Mouse (Mus musculus) kidney, postnatal 0 days (tissue): ENCODE measurements at regions not wholly inside any gene's neighbourhood (a gene's known extent, or its start where the extent isn't known, plus 50 kb on each side); places are given as distances from the start of the nearest gene placed in this dataset.

Experiments
- ATAC-seq: fragments of 200-750 bp; cut with Nextera tagmentation; replicated peaks from 2 replicates; pipeline ENCODE4 v1.8.0; 2017; ENCODE audit warnings: low read depth, moderate number of reproducible peaks, moderate TSS enrichment, moderate library complexity; ENCODE audit not compliant: low FRiP score
- DNase-seq: peaks from one replicate; pipeline ENCODE4 v3.0.0-alpha.2; 2016; ENCODE audit warnings: low spot score
- H3K27ac ChIP-seq: fragments of 300-500 bp; sonication (generic); 2 replicates; pipeline ENCODE4 v1.5.1; 2014; ENCODE audit warnings: mild to moderate bottlenecking
- H3K27me3 ChIP-seq: fragments of 300-500 bp; sonication (generic); 2 replicates; pipeline ENCODE4 v1.6.1; 2014; ENCODE audit warnings: low read length, mixed read lengths; ENCODE audit not compliant: insufficient read depth
- H3K36me3 ChIP-seq: fragments of 300-500 bp; sonication (generic); 2 replicates; pipeline ENCODE4 v1.6.1; 2014; ENCODE audit warnings: low read length, mixed read lengths; ENCODE audit not compliant: insufficient read depth
- H3K4me1 ChIP-seq: fragments of 300-500 bp; sonication (generic); replicated peaks from 2 replicates; pipeline ENCODE4 v1.6.1; 2014; ENCODE audit warnings: antibody characterized with exemption, low read length, mixed read lengths; ENCODE audit not compliant: insufficient read depth
- H3K4me2 ChIP-seq: fragments of 300-500 bp; sonication (generic); 2 replicates; pipeline ENCODE4 v1.6.1; 2014; ENCODE audit warnings: mild to moderate bottlenecking, low read length, moderate library complexity, mixed read lengths
- H3K4me3 ChIP-seq: fragments of 300-500 bp; sonication (generic); replicated peaks from 2 replicates; pipeline ENCODE4 v1.5.1; 2014; ENCODE audit warnings: low read depth, low read length
- H3K9ac ChIP-seq: fragments of 300-500 bp; sonication (generic); 2 replicates; pipeline ENCODE4 v1.6.1; 2014; ENCODE audit warnings: low read depth, low read length
- H3K9me3 ChIP-seq: fragments of 300-500 bp; sonication (generic); replicated peaks from 2 replicates; pipeline ENCODE4 v1.6.1; 2016; ENCODE audit warnings: low read length, inconsistent platforms, mixed read lengths
- CTCF ChIP-seq: IDR thresholded peaks from 2 replicates; pipeline ENCODE4 v1.5.1; 2016; ENCODE audit warnings: antibody characterized with exemption, low read depth, mild to moderate bottlenecking, moderate library complexity
- WGBS: fragments of 180-500 bp; shearing (Covaris S2); extraction: QIAGEN DNeasy Blood & Tissue Kit; methylation state at CpG from one replicate; pipeline ENCODE4 v1.1.7; 2014; 5-methylcytosine and 5-hydroxymethylcytosine counted together

DNA sequence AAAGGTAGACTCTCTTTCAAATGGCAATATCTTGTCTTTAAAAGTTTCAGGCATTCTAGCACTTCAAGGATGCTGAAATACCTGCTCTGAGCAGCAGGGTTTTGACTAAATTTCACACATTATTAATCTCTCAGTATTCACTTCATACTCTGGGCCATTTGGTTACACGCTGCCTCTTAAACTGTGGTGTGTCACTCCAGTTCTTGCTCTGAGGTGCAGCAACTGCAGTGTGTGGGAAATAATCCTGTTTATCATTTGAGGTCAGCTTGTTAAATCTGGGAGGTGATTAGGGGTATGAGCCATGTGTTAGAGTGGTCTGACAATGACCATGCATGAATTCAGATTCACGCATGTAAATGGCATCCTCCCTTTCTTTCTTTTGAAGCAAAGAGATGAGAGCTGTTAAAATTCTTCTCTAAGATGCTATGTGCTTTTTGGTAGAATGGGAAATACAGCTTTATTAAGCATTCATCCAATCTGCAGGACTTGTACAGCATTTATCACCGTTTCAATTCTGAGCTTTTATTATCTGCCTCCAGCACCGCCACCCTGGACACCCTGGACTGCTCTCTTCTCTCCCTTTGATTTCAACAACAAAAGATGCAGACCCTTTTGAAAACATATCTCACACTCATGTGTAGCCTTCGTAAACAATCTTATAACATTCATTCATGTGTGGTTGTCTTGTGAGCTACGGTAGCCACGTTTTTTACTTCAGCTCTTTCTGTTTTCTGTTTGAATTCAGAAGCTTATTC is 362.4 kb upstream of the Gm38303 start:
- DNase-seq (no peak), ATAC-seq (no peak)
- H3K9me3 ChIP-seq: no peaks in the 10 kb centered on the region
- H3K27ac ChIP-seq: no peak overlapping the region
- no peak overlapping the region for H3K9ac ChIP-seq
- 80% methylated on average over 7 of the region's 7 CpGs for WGBS
- H3K4me3 ChIP-seq: no peak overlapping the region
- H3K27me3 ChIP-seq: no peaks in the 10 kb centered on the region
- no peak for TF ChIP-seq CTCF
- H3K4me1 ChIP-seq: no peaks in the 10 kb centered on the region
- no peak overlapping the region for H3K4me2 ChIP-seq
- no peaks in the 10 kb centered on the region for H3K36me3 ChIP-seq

DNA sequence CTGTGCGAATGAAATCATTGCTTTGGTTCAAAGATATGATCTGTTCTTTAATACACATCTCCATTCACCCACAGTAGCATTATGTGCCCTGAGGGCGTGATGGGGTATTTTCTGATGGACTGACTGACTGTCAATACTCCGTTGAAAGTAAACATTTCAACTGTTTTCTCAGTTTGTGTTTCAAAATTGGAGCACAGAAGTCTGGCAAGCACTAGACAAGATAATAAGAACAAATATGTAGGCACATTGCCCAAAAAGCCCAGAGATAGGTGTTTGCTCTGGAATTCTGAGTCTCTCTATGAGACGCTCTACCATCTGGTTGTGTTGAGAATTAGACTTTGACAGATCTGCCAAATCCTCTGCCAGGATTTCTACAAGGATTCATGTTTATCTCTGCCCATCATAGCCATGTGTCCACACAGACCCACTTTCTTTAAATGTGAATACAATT is 350.0 kb upstream of the Gm38303 start:
- no peak for TF ChIP-seq CTCF
- 53% methylated on average over 4 of the region's 4 CpGs for WGBS
- ATAC-seq (no peak), DNase-seq (no peak)
- Histone ChIP-seq H3K27ac (no peak overlapping the region), H3K9me3 (no peaks in the 10 kb centered on the region), H3K36me3 (no peaks in the 10 kb centered on the region), H3K4me3 (no peak overlapping the region), H3K27me3 (no peaks in the 10 kb centered on the region), H3K4me2 (no peak overlapping the region), H3K9ac (no peak overlapping the region), H3K4me1 (no peaks in the 10 kb centered on the region)

DNA sequence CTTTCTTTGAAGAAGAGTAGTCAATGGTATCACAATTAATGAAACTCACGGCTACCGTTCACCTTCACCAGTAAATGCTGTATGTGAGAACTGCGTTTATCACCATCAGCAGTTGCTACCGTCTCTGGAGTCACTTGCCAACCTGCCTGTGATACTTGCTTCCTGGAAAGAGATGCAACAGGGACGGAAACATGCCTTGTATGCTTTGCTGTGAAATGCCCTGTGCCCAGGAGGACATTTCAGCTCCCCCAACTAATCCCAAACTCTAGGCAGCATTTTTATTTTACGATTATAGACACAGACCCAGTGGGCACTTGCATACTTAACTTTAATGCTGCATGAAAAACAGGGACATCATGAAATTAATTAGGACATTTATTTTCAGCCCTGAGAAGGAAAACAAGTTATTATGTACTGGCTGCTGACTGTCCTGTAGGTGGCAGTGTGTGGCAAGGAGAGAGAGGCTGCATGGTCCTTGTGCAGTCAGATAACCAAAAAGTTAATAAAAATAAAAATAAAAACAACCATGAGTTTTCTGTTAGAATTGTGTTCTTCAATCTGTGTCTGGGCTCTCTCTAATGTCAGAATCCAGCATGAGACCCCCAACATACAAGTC is 349.5 kb upstream of the Gm38303 start:
- 58% methylated on average over 6 of the region's 6 CpGs for WGBS
- peak; percentile 87 for TF ChIP-seq CTCF
- Histone ChIP-seq H3K4me1 (no peaks in the 10 kb centered on the region), H3K36me3 (no peaks in the 10 kb centered on the region), H3K9ac (no peak overlapping the region), H3K4me2 (no peak overlapping the region), H3K27me3 (no peaks in the 10 kb centered on the region), H3K27ac (no peak overlapping the region), H3K4me3 (no peak overlapping the region), H3K9me3 (no peaks in the 10 kb centered on the region)
- ATAC-seq: no peak
- DNase-seq: peak; percentile 78

DNA sequence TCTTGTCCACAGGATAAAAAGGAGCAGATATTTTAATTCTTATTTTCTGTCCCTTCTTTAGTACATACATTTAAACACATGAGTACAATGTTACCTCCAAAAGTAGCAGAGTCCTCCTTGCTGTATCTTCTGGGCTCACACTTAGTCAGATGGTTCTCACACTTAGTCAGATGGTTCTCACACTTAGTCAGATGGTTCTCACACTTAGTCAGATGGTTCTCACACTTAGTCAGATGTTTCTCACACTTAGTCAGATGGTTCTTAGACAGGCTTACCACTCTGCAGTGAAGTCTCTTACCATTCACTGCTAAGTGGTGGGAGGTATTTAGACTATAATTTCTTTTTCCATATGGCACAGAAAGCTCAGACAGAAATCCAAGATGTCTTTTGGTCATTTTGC is 346.5 kb upstream of the Gm38303 start:
- Histone ChIP-seq H3K4me3 (no peak overlapping the region), H3K4me2 (no peak overlapping the region), H3K9ac (no peak overlapping the region), H3K9me3 (no peaks in the 10 kb centered on the region), H3K36me3 (no peaks in the 10 kb centered on the region), H3K4me1 (no peaks in the 10 kb centered on the region), H3K27ac (no peak overlapping the region), H3K27me3 (no peaks in the 10 kb centered on the region)
- DNase-seq: no peak
- TF ChIP-seq CTCF: no peak
- ATAC-seq: no peak

DNA sequence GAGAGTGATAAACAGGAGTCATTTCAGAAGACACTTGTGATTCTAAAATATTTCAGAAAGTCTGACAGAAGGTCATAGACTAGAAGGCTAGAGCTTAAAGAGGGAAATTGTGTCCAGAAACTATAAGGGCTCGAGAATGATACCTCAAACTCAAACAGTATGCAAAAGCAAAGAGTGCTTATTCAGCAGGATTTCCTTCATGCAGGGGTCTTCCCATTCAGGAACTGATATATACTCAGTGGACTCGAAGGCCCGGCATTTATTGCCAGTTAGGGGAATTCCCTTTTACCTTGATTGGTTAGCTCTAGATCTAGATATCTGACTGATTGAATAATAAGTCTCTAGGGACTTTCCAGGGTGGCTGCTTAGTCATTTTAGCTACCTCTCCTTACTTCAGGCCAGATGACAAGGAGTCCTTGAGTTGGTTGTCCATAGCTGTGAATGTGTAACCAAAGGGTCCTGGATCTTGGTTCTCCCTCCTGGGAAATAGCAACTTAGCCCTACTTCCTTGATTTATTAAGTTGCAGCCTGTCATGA is 312.6 kb upstream of the Gm38303 start:
- Histone ChIP-seq H3K4me1 (no peaks in the 10 kb centered on the region), H3K27me3 (no peaks in the 10 kb centered on the region), H3K9ac (no peak overlapping the region), H3K9me3 (no peaks in the 10 kb centered on the region), H3K27ac (no peak overlapping the region), H3K36me3 (no peaks in the 10 kb centered on the region), H3K4me2 (no peak overlapping the region), H3K4me3 (no peak overlapping the region)
- no peak for TF ChIP-seq CTCF
- DNase-seq: no peak
- no peak for ATAC-seq
- WGBS: 74% methylated on average over 3 of the region's 3 CpGs
